Mouse (Mus musculus) stomach, embryonic 15.5 days (tissue): ENCODE results near the gene Mphosph9. TPM values are rescaled to one million over a fixed set of nuclear protein-coding genes. Genes with fewer than 3 reads are reported as not detected.

Experiments
- ATAC-seq: fragments of 200-750 bp; cut with Nextera tagmentation; 2 replicates; pipeline ENCODE4 v1.8.0; 2017; ENCODE audit warnings: low read depth, moderate number of reproducible peaks, moderate TSS enrichment; ENCODE audit not compliant: insufficient read depth, low FRiP score
- H3K27ac ChIP-seq: fragments of 300-500 bp; sonication (generic); 2 replicates; pipeline ENCODE4 v1.5.1; 2015; ENCODE audit warnings: mild to moderate bottlenecking, inconsistent platforms
- H3K27me3 ChIP-seq: fragments of 300-500 bp; sonication (generic); replicated peaks from 2 replicates; pipeline ENCODE4 v1.6.1; 2015; ENCODE audit warnings: inconsistent platforms
- H3K36me3 ChIP-seq: fragments of 300-500 bp; sonication (generic); 2 replicates; pipeline ENCODE4 v1.6.1; 2015; ENCODE audit warnings: inconsistent platforms
- H3K4me1 ChIP-seq: fragments of 300-500 bp; sonication (generic); 2 replicates; pipeline ENCODE4 v1.6.1; 2015; ENCODE audit warnings: inconsistent platforms
- H3K4me2 ChIP-seq: fragments of 300-500 bp; sonication (generic); 2 replicates; pipeline ENCODE4 v1.6.1; 2015; ENCODE audit warnings: mild to moderate bottlenecking, inconsistent platforms
- H3K4me3 ChIP-seq: fragments of 300-500 bp; sonication (generic); replicated peaks from 2 replicates; pipeline ENCODE4 v1.5.1; 2015; ENCODE audit warnings: inconsistent platforms
- H3K9ac ChIP-seq: fragments of 300-500 bp; sonication (generic); 2 replicates; pipeline ENCODE4 v1.6.1; 2015; ENCODE audit warnings: inconsistent platforms
- H3K9me3 ChIP-seq: fragments of 300-500 bp; sonication (generic); 2 replicates; pipeline ENCODE4 v1.6.1; 2016; ENCODE audit warnings: inconsistent platforms
- WGBS: fragments of 180-500 bp; shearing (Covaris S2); methylation state at CpG from one replicate; pipeline ENCODE4 v1.1.7; 2015; 5-methylcytosine and 5-hydroxymethylcytosine counted together
- polyA plus RNA-seq: library from polyadenylated mRNA; unstranded; fragments of >200 nt; fragmentation: Nextera tagmentation; extraction: Ambion mirVana; gene quantifications from 2 replicates; pipeline ENCODE4 v1.2.1, GENCODE M21; 2015

Gene Mphosph9
- polyA plus RNA-seq, 1 experiment from 2014 or later = 10.4 TPM

- Histone ChIP-seq H3K27ac (no peak overlapping the region), H3K36me3 (no peaks in the 10 kb centered on the region), H3K4me1 (peaks cover 31% of the 10 kb centered on the region), H3K9ac (no peak overlapping the region), H3K4me2 (no peak overlapping the region), H3K9me3 (no peaks in the 10 kb centered on the region), H3K27me3 (no peaks in the 10 kb centered on the region), H3K4me3 (no peak overlapping the region)
- WGBS = 42% methylated on average over 5 of the region's 5 CpGs
- no peak for ATAC-seq
Observed at GRCm38 (mm10) chr5:124205809-124206380, 121.9 kb downstream of the Mphosph9 start.

- H3K27me3 ChIP-seq = no peaks in the 10 kb centered on the region
- H3K9me3 ChIP-seq = no peaks in the 10 kb centered on the region
- ATAC-seq = no peak
- H3K4me2 ChIP-seq = no peak overlapping the region
- no peak overlapping the region for H3K4me3 ChIP-seq
- no peak overlapping the region for H3K9ac ChIP-seq
- H3K36me3 ChIP-seq = no peaks in the 10 kb centered on the region
- peaks cover 37% of the 10 kb centered on the region for H3K4me1 ChIP-seq
- no peak overlapping the region for H3K27ac ChIP-seq
- WGBS = 80% methylated on average over 9 of the region's 9 CpGs
Observed at GRCm38 (mm10) chr5:124205211-124205610, 122.6 kb downstream of the Mphosph9 start.

GRCm38 (mm10) chr5:124204127-124204794, 123.5 kb downstream of the Mphosph9 start:
- Histone ChIP-seq H3K4me2 (no peak overlapping the region), H3K27ac (no peak overlapping the region), H3K27me3 (no peaks in the 10 kb centered on the region), H3K4me3 (no peak overlapping the region), H3K4me1 (peaks cover 39% of the 10 kb centered on the region), H3K9me3 (no peaks in the 10 kb centered on the region), H3K36me3 (no peaks in the 10 kb centered on the region), H3K9ac (no peak overlapping the region)
- WGBS = 87% methylated on average over 9 of the region's 9 CpGs
- ATAC-seq = no peak

- Histone ChIP-seq H3K27me3 (no peaks in the 10 kb centered on the region), H3K4me2 (no peak overlapping the region), H3K27ac (no peak overlapping the region), H3K9me3 (no peaks in the 10 kb centered on the region), H3K9ac (no peak overlapping the region), H3K4me3 (no peak overlapping the region), H3K4me1 (peaks cover 39% of the 10 kb centered on the region), H3K36me3 (no peaks in the 10 kb centered on the region)
- ATAC-seq = no peak
- 79% methylated on average over 4 of the region's 4 CpGs for WGBS
Observed at GRCm38 (mm10) chr5:124203251-124203650, 124.5 kb downstream of the Mphosph9 start.

- no peaks in the 10 kb centered on the region for H3K27me3 ChIP-seq
- 65% methylated on average over 4 of the region's 4 CpGs for WGBS
- no peak overlapping the region for H3K9ac ChIP-seq
- no peak overlapping the region for H3K4me2 ChIP-seq
- H3K9me3 ChIP-seq = no peaks in the 10 kb centered on the region
- H3K4me3 ChIP-seq = no peak overlapping the region
- H3K27ac ChIP-seq = peak overlapping the region; percentile 37; the same call in 1 of the 2 replicates
- peaks cover 35% of the 10 kb centered on the region for H3K4me1 ChIP-seq
- no peak for ATAC-seq
- no peaks in the 10 kb centered on the region for H3K36me3 ChIP-seq
Observed at GRCm38 (mm10) chr5:124202071-124202470, 125.7 kb downstream of the Mphosph9 start.

- peak overlapping the region; percentile 37; the same call in 1 of the 2 replicates for H3K27ac ChIP-seq
- H3K4me3 ChIP-seq = no peak overlapping the region
- no peak for ATAC-seq
- H3K4me1 ChIP-seq = peaks cover 30% of the 10 kb centered on the region
- no peaks in the 10 kb centered on the region for H3K36me3 ChIP-seq
- 57% methylated on average over 2 of the region's 2 CpGs for WGBS
- H3K4me2 ChIP-seq = no peak overlapping the region
- no peak overlapping the region for H3K9ac ChIP-seq
- no peaks in the 10 kb centered on the region for H3K9me3 ChIP-seq
- no peaks in the 10 kb centered on the region for H3K27me3 ChIP-seq
Observed at GRCm38 (mm10) chr5:124201564-124201963, 126.2 kb downstream of the Mphosph9 start.

Other genes starting within 250 kb of the Mphosph9 start
- 3.4 TPM in 2 replicates for gene Abcb9, start 232.2 kb downstream of the Mphosph9 start, polyA plus RNA-seq
- 24.2 and 25.7 TPM in 2 replicates for gene Ogfod2, start 215.7 kb downstream of the Mphosph9 start, polyA plus RNA-seq
- gene Arl6ip4, start 211.9 kb downstream of the Mphosph9 start, polyA plus RNA-seq = 101 and 102 TPM in 2 replicates
- gene Pitpnm2, start 78.2 kb downstream of the Mphosph9 start, polyA plus RNA-seq = 5.1 and 5.2 TPM in 2 replicates
- gene 2810006K23Rik, start 117 bp upstream of the Mphosph9 start, polyA plus RNA-seq = 16.2 and 16.4 TPM in 2 replicates
- 130 and 165 TPM in 2 replicates for gene Cdk2ap1, start 35.1 kb upstream of the Mphosph9 start, polyA plus RNA-seq
- 77.3 and 81.5 TPM in 2 replicates for gene Sbno1, start 98.0 kb upstream of the Mphosph9 start, polyA plus RNA-seq
- gene Kmt5a, start 112.0 kb upstream of the Mphosph9 start, polyA plus RNA-seq = 92.6 and 104 TPM in 2 replicates
- gene Rilpl2, start 150.4 kb upstream of the Mphosph9 start, polyA plus RNA-seq = 31.5 and 32.0 TPM in 2 replicates
- gene Snrnp35, start 155.2 kb upstream of the Mphosph9 start, polyA plus RNA-seq = 22.5 and 25.0 TPM in 2 replicates
- gene Rilpl1, start 203.4 kb upstream of the Mphosph9 start, polyA plus RNA-seq = 15.1 and 15.2 TPM in 2 replicates
- 589 and 688 TPM in 2 replicates for gene Tmed2, start 212.7 kb upstream of the Mphosph9 start, polyA plus RNA-seq
- 14.1 and 17.1 TPM in 2 replicates for gene Ddx55, start 224.9 kb upstream of the Mphosph9 start, polyA plus RNA-seq